15 mouse cellular contexts compared by ENCODE assay signal in genomic region chr19:53886576-53887370, GRCm38 (mm10). TPM values are rescaled to one million over a fixed set of nuclear protein-coding genes. Genes with fewer than 3 reads are reported as not detected.
DNase-seq lines count a peak whose midpoint lies in the region; ATAC-seq lines count a peak whose summit lies in the region.
"Had no signal": no experiment of that assay in that cellular context is flagged by ENCODE, and none has a peak within 500 bp of the region (broad histone marks: within the 10 kb centered on the region; RNA-seq: fewer than 3 reads in every experiment).

No protein-coding gene starts in this region.

- H3K27me3 ChIP-seq in forebrain, embryonic 16.5 days (replicated peaks; ENCODE audit: control insufficient read depth, insufficient read depth, low read length) = no peaks in the 10 kb centered on the region

- H3K9ac ChIP-seq in forebrain, embryonic 16.5 days (replicated peaks; ENCODE audit: low read depth, low read length) = no peak overlapping the region
- H3K9ac ChIP-seq: lung, embryonic 14.5 days had no signal

- H3K9me3 ChIP-seq in forebrain, embryonic 16.5 days (ENCODE audit: control insufficient read depth, low read length) = no peaks in the 10 kb centered on the region
- H3K9me3 ChIP-seq: hindbrain, embryonic 10.5 days; midbrain, embryonic 10.5 days had no signal

- H3K4me1 ChIP-seq in forebrain, embryonic 16.5 days (replicated peaks; ENCODE audit: control insufficient read depth, insufficient read depth, low read length) = peaks cover 6% of the 10 kb centered on the region

- no peak overlapping the region for H3K27ac ChIP-seq in forebrain, embryonic 16.5 days (ENCODE audit: low read length)
- H3K27ac ChIP-seq: hindbrain, embryonic 10.5 days; midbrain, embryonic 10.5 days had no signal

- peak; percentile 12 for DNase-seq in cerebellum, adult 11 months
- DNase-seq in cerebellum, postnatal 4 days (ENCODE audit: low spot score in 2 of 2) = no peak
- DNase-seq in cerebellum, adult 11-12 months = peak; percentile 40
- peak; percentile 43 for DNase-seq in liver
- peak; percentile 41 to 65 for DNase-seq in thymus, adult 18-20 months
- DNase-seq in T-cell, adult 2 months (ENCODE audit: low spot score) = no peak
- no peak for DNase-seq in layer of hippocampus, postnatal 25 days (ENCODE audit: extremely low spot score in 1 of 2, low spot score in 1 of 2)
- DNase-seq: adrenal gland, postnatal 25 days; kidney, adult 11 months; kidney, postnatal 36 days; lung, embryonic 14.5 days; right cerebral cortex, postnatal 4 days had no signal

- 91% methylated on average over 10 of the region's 10 CpGs for WGBS in forebrain, embryonic 16.5 days

- no peak overlapping the region for H3K4me2 ChIP-seq in forebrain, embryonic 16.5 days (ENCODE audit: low read length)
- H3K4me2 ChIP-seq: lung, embryonic 14.5 days had no signal

- no peaks in the 10 kb centered on the region for H3K36me3 ChIP-seq in forebrain, embryonic 16.5 days (ENCODE audit: control insufficient read depth, insufficient read depth)
- H3K36me3 ChIP-seq: hindbrain, embryonic 10.5 days; midbrain, embryonic 10.5 days had no signal

- H3K4me3 ChIP-seq in forebrain, embryonic 16.5 days (replicated peaks; ENCODE audit: low read length) = no peak overlapping the region
- H3K4me3 ChIP-seq: hindbrain, embryonic 10.5 days; midbrain, embryonic 10.5 days had no signal

- ATAC-seq in forebrain, embryonic 16.5 days = no peak

RNA-seq across cellular contexts. Expression of gene Pdcd4, which starts 5.3 kb away (rescaled TPM):
- polyA plus RNA-seq in forebrain, embryonic 16.5 days (2015; fragmentation: Nextera tagmentation; extraction: Ambion mirVana) = 76.7 and 90.8 TPM in 2 replicates
- total RNA-seq in layer of hippocampus, postnatal 25 days (2021) = 100 to 1,000 TPM; 118 to 120 TPM

RNA-seq across cellular contexts. Expression of gene Shoc2, which starts 57.3 kb away (rescaled TPM):
- polyA plus RNA-seq in forebrain, embryonic 16.5 days (2015; fragmentation: Nextera tagmentation; extraction: Ambion mirVana) = 58.8 and 65.1 TPM in 2 replicates
- 10 to 100 TPM; 47.8 to 49.1 TPM for total RNA-seq in layer of hippocampus, postnatal 25 days (2021)

RNA-seq across cellular contexts. Expression of gene Bbip1, which starts 57.7 kb away (rescaled TPM):
- 148 and 151 TPM in 2 replicates for polyA plus RNA-seq in forebrain, embryonic 16.5 days (2015; fragmentation: Nextera tagmentation; extraction: Ambion mirVana)
- total RNA-seq in layer of hippocampus, postnatal 25 days (2021) = 10 to 100 TPM; 53.3 to 54.2 TPM

Comparison
In these comparisons a context has a peak if more than half of its experiments do, and no peak if none do; other contexts are left out.
1. DNase-seq: peak in cerebellum, adult 11 months (single experiment), cerebellum, adult 11-12 months (single experiment), liver (single experiment) and thymus, adult 18-20 months (2 of 2); none in cerebellum, postnatal 4 days (0 of 2), T-cell, adult 2 months (single experiment) and layer of hippocampus, postnatal 25 days (0 of 2).